Mouse (Mus musculus): ENCODE data around the gene Csmd2. TPM values are rescaled to one million over a fixed set of nuclear protein-coding genes. Genes with fewer than 3 reads are reported as not detected.

Csmd2 gene
- polyA plus RNA-seq, 1 experiment from 2014 or later: 4.3 TPM

GRCm38 (mm10) chr4:128445514-128446260 is 458.0 kb downstream of the Csmd2 start:
- no peaks in the 10 kb centered on the region for H3K9me3 ChIP-seq
- WGBS: 65% methylated on average over 15 of the region's 15 CpGs
- peaks cover 20% of the 10 kb centered on the region for H3K4me1 ChIP-seq
- ATAC-seq (ENCODE audit: low FRiP score): peak; percentile 20; the same call in 1 of the 2 replicates
- no peaks in the 10 kb centered on the region for H3K27me3 ChIP-seq
- no peak overlapping the region for H3K4me3 ChIP-seq (replicated peaks)
- no peaks in the 10 kb centered on the region for H3K36me3 ChIP-seq (replicated peaks)
- H3K27ac ChIP-seq: no peak overlapping the region
- H3K4me2 ChIP-seq: no peak overlapping the region
- H3K9ac ChIP-seq: no peak overlapping the region

- H3K9me3 ChIP-seq: no peaks in the 10 kb centered on the region
- ATAC-seq (ENCODE audit: low FRiP score): no peak
- H3K4me3 ChIP-seq (replicated peaks): no peak overlapping the region
- H3K36me3 ChIP-seq (replicated peaks): no peaks in the 10 kb centered on the region
- no peak overlapping the region for H3K27ac ChIP-seq
- no peak overlapping the region for H3K4me2 ChIP-seq
- WGBS: 90% methylated on average over 12 of the region's 12 CpGs
- no peak overlapping the region for H3K9ac ChIP-seq
- H3K27me3 ChIP-seq: no peaks in the 10 kb centered on the region
- peaks cover 30% of the 10 kb centered on the region for H3K4me1 ChIP-seq
These were observed 461.3 kb downstream of the Csmd2 start for GRCm38 (mm10) chr4:128448831-128449431.

- H3K4me1 ChIP-seq: peaks cover 26% of the 10 kb centered on the region
- 90% methylated on average over 8 of the region's 8 CpGs for WGBS
- peak overlapping the region; percentile 77; the same call in 1 of the 2 replicates for H3K27ac ChIP-seq
- H3K27me3 ChIP-seq: no peaks in the 10 kb centered on the region
- H3K36me3 ChIP-seq (replicated peaks): no peaks in the 10 kb centered on the region
- H3K4me2 ChIP-seq: no peak overlapping the region
- H3K9ac ChIP-seq: no peak overlapping the region
- no peak for ATAC-seq (ENCODE audit: low FRiP score)
- no peaks in the 10 kb centered on the region for H3K9me3 ChIP-seq
- no peak overlapping the region for H3K4me3 ChIP-seq (replicated peaks)
These were observed 462.5 kb downstream of the Csmd2 start for GRCm38 (mm10) chr4:128450137-128450536.

- 40% methylated on average over 8 of the region's 8 CpGs for WGBS
- ATAC-seq (ENCODE audit: low FRiP score): peak; percentile 80; the same call in 1 of the 2 replicates
- Histone ChIP-seq H3K9ac (no peak overlapping the region), H3K9me3 (no peaks in the 10 kb centered on the region), H3K4me1 (peaks cover 18% of the 10 kb centered on the region), H3K4me3 (replicated peaks) (no peak overlapping the region), H3K4me2 (no peak overlapping the region), H3K27me3 (no peaks in the 10 kb centered on the region), H3K36me3 (replicated peaks) (no peaks in the 10 kb centered on the region), H3K27ac (peak overlapping the region; percentile 77)
These were observed 463.3 kb downstream of the Csmd2 start for GRCm38 (mm10) chr4:128450974-128451373.

GRCm38 (mm10) chr4:128451383-128451794 is 463.7 kb downstream of the Csmd2 start:
- no peak overlapping the region for H3K4me2 ChIP-seq
- H3K4me1 ChIP-seq: peaks cover 15% of the 10 kb centered on the region
- no peaks in the 10 kb centered on the region for H3K36me3 ChIP-seq (replicated peaks)
- no peak overlapping the region for H3K9ac ChIP-seq
- WGBS: 81% methylated on average over 3 of the region's 3 CpGs
- no peak overlapping the region for H3K4me3 ChIP-seq (replicated peaks)
- H3K27me3 ChIP-seq: no peaks in the 10 kb centered on the region
- H3K27ac ChIP-seq: peak overlapping the region; percentile 77
- ATAC-seq (ENCODE audit: low FRiP score): peak; percentile 23; the same call in 1 of the 2 replicates
- H3K9me3 ChIP-seq: no peaks in the 10 kb centered on the region

GRCm38 (mm10) chr4:128466708-128467107 is 479.1 kb downstream of the Csmd2 start:
- ATAC-seq (ENCODE audit: low FRiP score): no peak

GRCm38 (mm10) chr4:128468040-128468439 is 480.4 kb downstream of the Csmd2 start:
- H3K36me3 ChIP-seq (replicated peaks): no peaks in the 10 kb centered on the region
- no peaks in the 10 kb centered on the region for H3K27me3 ChIP-seq
- 82% methylated on average over 1 of the region's 1 CpGs for WGBS
- H3K9ac ChIP-seq: no peak overlapping the region
- no peaks in the 10 kb centered on the region for H3K4me1 ChIP-seq
- no peaks in the 10 kb centered on the region for H3K9me3 ChIP-seq
- H3K27ac ChIP-seq: no peak overlapping the region
- H3K4me2 ChIP-seq: no peak overlapping the region
- no peak for ATAC-seq (ENCODE audit: low FRiP score)
- H3K4me3 ChIP-seq (replicated peaks): no peak overlapping the region

More at GRCm38 (mm10) chr4:128466708-128467107, 479.1 kb downstream of the Csmd2 start:
- H3K27me3 ChIP-seq: no peaks in the 10 kb centered on the region
- H3K9me3 ChIP-seq: no peaks in the 10 kb centered on the region
- no peaks in the 10 kb centered on the region for H3K36me3 ChIP-seq (replicated peaks)
- no peaks in the 10 kb centered on the region for H3K4me1 ChIP-seq
- WGBS: 84% methylated on average over 5 of the region's 5 CpGs
- H3K27ac ChIP-seq: no peak overlapping the region
- no peak overlapping the region for H3K4me2 ChIP-seq
- H3K9ac ChIP-seq: no peak overlapping the region
- no peak overlapping the region for H3K4me3 ChIP-seq (replicated peaks)

- no peaks in the 10 kb centered on the region for H3K36me3 ChIP-seq (replicated peaks)
- H3K9ac ChIP-seq: no peak overlapping the region
- no peak for ATAC-seq (ENCODE audit: low FRiP score)
- WGBS: 77% methylated on average over 5 of the region's 5 CpGs
- H3K4me1 ChIP-seq: no peaks in the 10 kb centered on the region
- no peak overlapping the region for H3K4me3 ChIP-seq (replicated peaks)
- no peak overlapping the region for H3K27ac ChIP-seq
- H3K27me3 ChIP-seq: no peaks in the 10 kb centered on the region
- H3K9me3 ChIP-seq: no peaks in the 10 kb centered on the region
- H3K4me2 ChIP-seq: no peak overlapping the region
These were observed 488.6 kb downstream of the Csmd2 start for GRCm38 (mm10) chr4:128476249-128476648.

- H3K27me3 ChIP-seq: 0 out of 2 replicates have a peak, but pooled peaks cover 3% of the 10 kb centered on the region
- no peak overlapping the region for H3K27ac ChIP-seq
- no peak overlapping the region for H3K9ac ChIP-seq
- no peaks in the 10 kb centered on the region for H3K4me1 ChIP-seq
- no peak for ATAC-seq (ENCODE audit: low FRiP score)
- no peaks in the 10 kb centered on the region for H3K36me3 ChIP-seq (replicated peaks)
- H3K4me3 ChIP-seq (replicated peaks): no peak overlapping the region
- no peak overlapping the region for H3K4me2 ChIP-seq
- 84% methylated on average over 7 of the region's 7 CpGs for WGBS
- H3K9me3 ChIP-seq: no peaks in the 10 kb centered on the region
These were observed 496.2 kb downstream of the Csmd2 start for GRCm38 (mm10) chr4:128483891-128484290.

- no peak overlapping the region for H3K4me2 ChIP-seq
These were observed 497.0 kb downstream of the Csmd2 start for GRCm38 (mm10) chr4:128484679-128485078.

GRCm38 (mm10) chr4:128489521-128490100 is 502.0 kb downstream of the Csmd2 start:
- ATAC-seq (ENCODE audit: low FRiP score): no peak
- Histone ChIP-seq H3K4me1 (peaks cover 16% of the 10 kb centered on the region), H3K4me2 (no peak overlapping the region), H3K36me3 (replicated peaks) (no peaks in the 10 kb centered on the region), H3K27me3 (0 out of 2 replicates have a peak, but pooled peaks cover 3% of the 10 kb centered on the region), H3K27ac (no peak overlapping the region), H3K4me3 (replicated peaks) (no peak overlapping the region), H3K9ac (no peak overlapping the region), H3K9me3 (no peaks in the 10 kb centered on the region)
- 85% methylated on average over 11 of the region's 11 CpGs for WGBS

More at GRCm38 (mm10) chr4:128484679-128485078, 497.0 kb downstream of the Csmd2 start:
- peaks cover 2% of the 10 kb centered on the region; the same call in 1 of the 2 replicates for H3K4me1 ChIP-seq
- WGBS: 64% methylated on average over 2 of the region's 2 CpGs
- H3K27me3 ChIP-seq: 0 out of 2 replicates have a peak, but pooled peaks cover 3% of the 10 kb centered on the region
- H3K36me3 ChIP-seq (replicated peaks): no peaks in the 10 kb centered on the region
- H3K27ac ChIP-seq: no peak overlapping the region
- H3K9me3 ChIP-seq: no peaks in the 10 kb centered on the region
- no peak overlapping the region for H3K9ac ChIP-seq
- no peak overlapping the region for H3K4me3 ChIP-seq (replicated peaks)
- no peak for ATAC-seq (ENCODE audit: low FRiP score)

GRCm38 (mm10) chr4:128492055-128492454 is 504.4 kb downstream of the Csmd2 start:
- ATAC-seq (ENCODE audit: low FRiP score): peak; percentile 87
- Histone ChIP-seq H3K4me3 (replicated peaks) (no peak overlapping the region), H3K9ac (no peak overlapping the region), H3K4me1 (peaks cover 16% of the 10 kb centered on the region), H3K4me2 (no peak overlapping the region), H3K36me3 (replicated peaks) (no peaks in the 10 kb centered on the region), H3K27ac (peak overlapping the region; percentile 66), H3K9me3 (no peaks in the 10 kb centered on the region), H3K27me3 (no peaks in the 10 kb centered on the region)
- WGBS: 25% methylated on average over 8 of the region's 8 CpGs

Measured in forebrain, embryonic 12.5 days (tissue).